Mouse (Mus musculus) cerebellum, adult 8-10 months (tissue): ENCODE data around the gene Mid1.
"Not testable (repeated sequence)": the region's sequence is repeated elsewhere in the genome, so short reads cannot be mapped to it uniquely, and the experiment has no call there.

Source experiments
- DNase-seq: peaks from one replicate; pipeline ENCODE4 v3.0.0; 2022

Mid1 gene

GRCm38 (mm10) chrX:170019954-170020689 lies 335.1 kb downstream of the Mid1 start:
- DNase-seq: peak; percentile 95

GRCm38 (mm10) chrX:170020690-170021050 lies 335.7 kb downstream of the Mid1 start:
- peak; percentile 67 for DNase-seq

- DNase-seq: not testable (repeated sequence)
These were observed 336.2 kb downstream of the Mid1 start for GRCm38 (mm10) chrX:170021205-170021604.

DNA sequence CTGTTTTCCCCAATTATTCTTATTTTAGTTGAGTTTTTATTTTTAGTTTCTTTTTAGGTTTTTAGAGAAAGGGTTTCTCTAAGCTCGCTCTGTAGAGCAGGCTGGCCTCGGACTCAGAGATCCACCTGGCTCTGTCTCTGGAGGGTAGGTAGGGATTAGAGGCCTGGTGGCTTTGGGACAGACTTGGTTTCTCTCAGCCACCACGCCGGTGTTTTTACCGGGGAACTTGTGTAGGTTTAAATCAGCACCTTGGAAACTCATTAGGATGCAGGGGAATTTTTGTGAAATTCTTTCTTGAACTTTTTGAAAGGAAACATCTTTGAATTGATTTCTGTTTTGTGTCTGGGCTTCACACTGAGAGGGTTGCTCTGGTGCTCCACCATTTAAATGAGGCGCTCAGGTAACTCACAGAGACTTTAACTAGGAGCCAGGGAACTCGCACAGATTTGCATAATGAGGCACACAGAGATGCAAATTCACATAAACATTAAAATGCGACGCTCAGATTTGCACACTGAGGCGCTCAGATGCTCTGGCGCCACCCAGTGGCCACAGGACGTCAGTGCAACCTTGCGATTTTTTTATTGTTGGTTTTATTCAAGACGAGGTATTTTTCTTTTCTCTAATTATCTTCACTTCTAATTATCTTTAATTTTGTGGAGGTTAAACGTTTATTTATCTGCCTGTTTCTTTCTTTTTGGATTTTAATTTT lies 336.9 kb downstream of the Mid1 start:
- peak; percentile 61 for DNase-seq
